Mouse (Mus musculus): ENCODE data around the gene Ascc1.

DNA sequence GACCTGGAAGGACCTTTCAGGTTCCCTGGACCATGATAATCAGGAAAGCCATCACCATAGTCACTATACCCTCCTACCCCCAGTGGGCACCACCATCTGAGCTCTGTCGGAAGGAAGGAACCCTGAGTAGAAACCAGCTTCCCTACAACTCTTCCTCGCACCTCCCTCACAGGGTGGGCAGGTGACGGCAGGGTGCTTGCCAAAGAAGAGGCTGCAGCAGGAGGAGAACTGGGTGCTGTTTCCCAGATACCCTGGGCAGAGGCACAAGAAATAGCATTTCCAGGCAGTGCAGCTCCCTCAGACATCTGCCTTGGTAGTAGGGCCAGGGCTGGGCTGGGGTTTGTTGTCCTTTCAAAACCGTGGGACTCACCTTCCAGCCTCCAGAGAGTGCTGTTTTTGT, 118.0 kb downstream of the Ascc1 start:
- TF ChIP-seq CTCF (IDR thresholded peaks at IDR 0.05; ENCODE audit: borderline replicate concordance, insufficient read depth, low read length) (no peak), POLR2A (IDR thresholded peaks at IDR 0.05; ENCODE audit: low read depth, low read length) (no peak)

Data from embryonic fibroblast, embryonic 13.5 days (primary cell).